Mouse (Mus musculus): ENCODE results near the gene Krt24. TPM values are rescaled to one million over a fixed set of nuclear protein-coding genes. Genes with fewer than 3 reads are reported as not detected.

Krt24 gene
- polyA plus RNA-seq, 1 experiment from 2014 or later = not detected

Other genes starting within 250 kb of the Krt24 start
- gene Igfbp4, start 244.0 kb downstream of the Krt24 start, polyA plus RNA-seq (2015; fragmentation: Nextera tagmentation; extraction: Ambion mirVana) = 411 and 440 TPM in 2 replicates
- 1.8 and 2.4 TPM in 2 replicates for gene Tns4, start 196.0 kb downstream of the Krt24 start, polyA plus RNA-seq (2015; fragmentation: Nextera tagmentation; extraction: Ambion mirVana)
- 0.19 TPM in 2 replicates for gene Ccr7, start 130.2 kb downstream of the Krt24 start, polyA plus RNA-seq (2015; fragmentation: Nextera tagmentation; extraction: Ambion mirVana)
- gene Smarce1, start 54.2 kb downstream of the Krt24 start, polyA plus RNA-seq (2015; fragmentation: Nextera tagmentation; extraction: Ambion mirVana) = 177 and 203 TPM in 2 replicates
- 0.19 and 0.28 TPM in 2 replicates for gene Krt222, start 41.2 kb downstream of the Krt24 start, polyA plus RNA-seq (2015; fragmentation: Nextera tagmentation; extraction: Ambion mirVana)
- gene Krt25, start 37.7 kb upstream of the Krt24 start, polyA plus RNA-seq (2015; fragmentation: Nextera tagmentation; extraction: Ambion mirVana) = 0.06 and 0.22 TPM in 2 replicates
- gene Krt26, start 52.7 kb upstream of the Krt24 start, polyA plus RNA-seq (2015; fragmentation: Nextera tagmentation; extraction: Ambion mirVana) = not detected in 2 replicates
- 0.15 TPM in 1 of 2 replicates, not detected in the other for gene Krt27, start 65.8 kb upstream of the Krt24 start, polyA plus RNA-seq (2015; fragmentation: Nextera tagmentation; extraction: Ambion mirVana)
- 0.14 and 0.21 TPM in 2 replicates for gene Krt28, start 89.6 kb upstream of the Krt24 start, polyA plus RNA-seq (2015; fragmentation: Nextera tagmentation; extraction: Ambion mirVana)
- gene Krt10, start 104.1 kb upstream of the Krt24 start, polyA plus RNA-seq (2015; fragmentation: Nextera tagmentation; extraction: Ambion mirVana) = 22.3 and 24.1 TPM in 2 replicates
- 0.12 and 0.19 TPM in 2 replicates for gene Krt12, start 137.0 kb upstream of the Krt24 start, polyA plus RNA-seq (2015; fragmentation: Nextera tagmentation; extraction: Ambion mirVana)
- 16.6 and 23.3 TPM in 2 replicates for gene Krt20, start 152.9 kb upstream of the Krt24 start, polyA plus RNA-seq (2015; fragmentation: Nextera tagmentation; extraction: Ambion mirVana)
- gene Krt23, start 207.9 kb upstream of the Krt24 start, polyA plus RNA-seq (2015; fragmentation: Nextera tagmentation; extraction: Ambion mirVana) = 92.1 and 140 TPM in 2 replicates
- 0.14 TPM in 1 of 2 replicates, not detected in the other for gene Krt39, start 236.1 kb upstream of the Krt24 start, polyA plus RNA-seq (2015; fragmentation: Nextera tagmentation; extraction: Ambion mirVana)